Mouse (Mus musculus) layer of hippocampus, adult 2 months (tissue): ENCODE measurements around the gene Ccdc85b. TPM values are rescaled to one million over a fixed set of nuclear protein-coding genes. Genes with fewer than 3 reads are reported as not detected.
"Not testable (repeated sequence)": the region's sequence is repeated elsewhere in the genome, so short reads cannot be mapped to it uniquely, and the experiment has no call there.

ENCODE experiments used
- DNase-seq, 2 experiments: peaks; one replicate each; pipeline ENCODE4 v3.0.0; 2022; ENCODE audit warnings: low spot score in 2 of 2
- H3K27ac ChIP-seq: fragments of 200-600 bp; 2 replicates; pipeline ENCODE4 v1.8.1; 2022
- H3K4me3 ChIP-seq: fragments of 200-600 bp; 2 replicates; pipeline ENCODE4 v1.8.1; 2022; ENCODE audit warnings: mild to moderate bottlenecking
- CTCF ChIP-seq: fragments of 200-600 bp; conservative IDR thresholded peaks from 2 replicates; pipeline ENCODE4 v1.8.1; 2022; ENCODE audit warnings: antibody characterized with exemption, mild to moderate bottlenecking, moderate library complexity
- total RNA-seq, 2 experiments: library from RNA; stranded (reverse); gene quantifications; 2 replicates each; pipeline ENCODE4 v1.2.3; 2021

Ccdc85b gene
- total RNA-seq, 2 experiments from 2014 or later: 31.5 to 33.9 TPM

DNA sequence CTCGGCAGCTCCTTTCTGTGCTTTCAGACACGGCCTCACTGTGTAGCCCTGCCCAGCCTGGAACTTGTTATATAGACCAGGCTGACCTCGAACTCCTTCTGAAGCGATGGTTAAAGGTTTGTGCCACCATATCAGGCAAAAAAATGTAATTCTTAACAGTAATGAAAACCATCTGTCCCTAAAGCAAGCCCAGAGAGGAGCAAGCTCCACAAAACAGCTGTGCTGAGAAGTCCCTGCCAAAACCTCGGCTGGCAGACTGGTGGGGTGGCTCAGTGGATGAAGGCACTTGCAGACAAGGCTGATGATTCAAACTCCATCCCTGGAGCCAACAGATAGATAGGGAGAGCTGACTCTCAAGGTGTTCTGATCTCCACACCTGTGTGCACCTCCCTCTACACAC, 48.6 kb downstream of the Ccdc85b start:
- Histone ChIP-seq H3K27ac (peak overlapping the region; percentile 48; the same call in 1 of the 2 replicates), H3K4me3 (no peak overlapping the region)
- no peak for TF ChIP-seq CTCF
- DNase-seq: no peak

DNA sequence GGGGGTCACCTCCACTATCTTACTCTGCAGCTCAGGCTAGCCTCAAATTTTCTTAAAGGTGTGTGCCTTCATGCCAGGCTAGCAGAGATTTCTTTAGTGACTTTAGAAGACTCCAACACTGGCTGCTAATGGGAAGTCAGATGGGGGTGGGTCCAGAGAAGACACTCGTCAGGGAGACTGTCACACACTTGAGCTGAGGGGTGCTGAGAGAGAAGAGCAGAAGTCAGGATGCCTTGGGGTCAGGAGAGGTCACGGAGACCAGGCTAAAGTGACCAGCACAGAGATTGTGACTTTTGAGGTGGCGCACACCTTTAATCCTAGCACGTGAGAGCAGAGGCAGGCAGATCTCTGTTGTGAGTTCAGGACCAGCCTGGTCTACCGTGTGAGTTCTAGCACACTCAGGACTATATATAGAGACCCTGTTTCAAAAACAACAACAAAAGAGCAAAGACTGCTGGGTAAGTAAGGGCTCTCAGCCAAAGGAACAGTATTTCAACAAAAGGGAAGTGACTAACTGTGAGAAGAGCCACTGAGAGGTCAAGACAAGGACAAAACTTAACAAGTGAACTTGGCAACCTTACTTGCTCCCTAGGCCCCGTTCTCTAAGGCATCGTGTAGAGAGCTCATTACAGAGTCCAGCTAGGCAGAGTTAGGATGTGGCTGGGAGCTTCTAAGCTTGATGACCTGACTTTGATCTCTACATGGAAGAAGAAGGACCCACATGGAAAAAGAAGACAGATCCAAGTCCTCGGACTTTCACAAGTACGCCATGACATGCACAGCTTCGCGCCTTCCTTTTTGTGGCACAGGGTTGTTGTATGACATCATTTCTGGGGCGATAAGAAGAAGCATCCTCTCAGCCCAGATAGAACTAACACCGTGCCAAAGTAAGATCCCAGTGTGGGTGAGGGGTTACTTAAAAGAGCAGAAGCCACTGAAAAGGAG, 49.4 kb downstream of the Ccdc85b start:
- no peak overlapping the region for H3K4me3 ChIP-seq
- H3K27ac ChIP-seq: peak overlapping the region; percentile 48; the same call in 1 of the 2 replicates
- no peak for DNase-seq
- no peak for TF ChIP-seq CTCF

DNA sequence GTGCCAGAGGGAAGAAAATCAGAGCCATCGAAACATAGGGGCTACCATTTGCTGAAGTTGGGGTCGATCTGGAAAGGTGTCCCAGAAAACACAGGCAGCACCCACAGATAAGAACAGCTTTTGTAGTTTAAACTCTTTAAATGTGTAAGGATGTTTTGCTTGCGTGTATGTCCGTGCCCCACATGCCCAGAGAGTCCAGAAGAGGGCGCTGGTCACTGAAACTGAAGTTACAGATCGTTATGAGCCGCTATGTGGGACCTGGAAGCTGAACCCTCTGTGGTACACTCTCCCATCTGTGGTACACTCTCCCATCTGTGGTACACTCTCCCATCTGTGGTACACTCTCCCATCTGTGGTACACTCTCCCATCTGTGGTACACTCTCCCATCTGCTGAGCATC, 50.6 kb downstream of the Ccdc85b start:
- Histone ChIP-seq H3K27ac (peak overlapping the region; percentile 95), H3K4me3 (peak overlapping the region; percentile 54)
- TF ChIP-seq CTCF: peak; percentile 71
- no peak for DNase-seq

DNA sequence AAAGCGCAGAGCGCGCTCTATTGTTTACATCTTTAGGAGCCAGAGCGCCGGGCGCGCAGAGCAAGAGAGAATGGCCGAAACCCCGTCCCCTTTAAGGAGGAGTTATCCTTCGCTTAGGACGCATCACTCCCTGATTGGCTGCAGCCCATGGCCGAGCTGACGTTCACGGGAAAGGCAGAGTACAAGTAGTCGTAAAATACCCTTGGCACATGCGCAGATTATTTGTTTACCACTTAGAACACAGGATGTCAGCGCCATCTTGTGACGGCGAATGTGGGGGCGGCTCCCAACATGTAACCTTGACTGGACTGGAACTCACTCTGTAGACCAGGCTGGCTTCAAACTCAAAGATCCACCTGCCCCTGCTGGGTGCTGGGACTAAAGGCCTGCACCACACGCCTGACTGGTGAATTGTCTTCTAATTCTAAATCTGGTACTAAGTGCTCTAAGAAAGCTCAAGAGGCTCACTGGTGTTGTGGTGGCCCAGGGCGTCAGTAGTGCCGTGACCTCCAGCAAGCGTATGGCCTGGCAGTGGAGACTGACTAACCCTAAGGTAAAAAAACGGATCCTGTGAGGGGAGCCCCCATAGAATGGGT, 51.1 kb downstream of the Ccdc85b start:
- not testable (repeated sequence) for DNase-seq
- peak overlapping the region; percentile 95 for H3K27ac ChIP-seq
- peak overlapping the region; percentile 54 for H3K4me3 ChIP-seq

DNA sequence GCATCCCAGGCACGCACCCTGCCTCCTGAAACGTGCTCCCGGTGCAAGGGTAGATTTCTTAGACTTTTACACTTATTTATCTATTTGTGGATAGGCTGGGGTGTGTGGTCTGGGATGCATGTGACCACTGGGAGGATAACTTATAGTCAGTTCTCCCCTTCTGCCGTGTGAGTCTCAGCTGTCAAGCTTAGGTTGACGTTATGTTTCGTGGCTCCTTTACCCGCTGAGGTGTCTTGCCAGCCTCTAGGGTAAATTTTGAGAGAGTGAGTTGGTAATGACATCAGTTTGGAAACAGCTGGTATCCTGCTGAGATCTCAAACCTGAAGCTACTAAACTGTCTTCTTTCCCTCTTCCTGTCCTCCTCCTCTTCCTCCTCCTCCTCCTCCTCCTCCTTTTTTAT, 51.8 kb downstream of the Ccdc85b start:
- Histone ChIP-seq H3K4me3 (peak overlapping the region; percentile 33; the same call in 1 of the 2 replicates), H3K27ac (peak overlapping the region; percentile 55; the same call in 1 of the 2 replicates)
- DNase-seq: no peak
- TF ChIP-seq CTCF: no peak

Other genes with a start within 250 kb of the Ccdc85b start
- gene Pacs1, start 184.8 kb downstream of the Ccdc85b start, total RNA-seq: 10 to 100 TPM; 56.4 to 57.4 TPM
- gene Sf3b2, start 162.4 kb downstream of the Ccdc85b start, total RNA-seq: 100 to 1,000 TPM; 214 to 219 TPM
- gene Gal3st3, start 159.6 kb downstream of the Ccdc85b start, total RNA-seq: 100 to 1,000 TPM; 106 to 109 TPM
- not detected for gene Catsper1, start 122.2 kb downstream of the Ccdc85b start, total RNA-seq
- 1 to 10 TPM; 4.6 to 5.9 TPM for gene Cst6, start 108.3 kb downstream of the Ccdc85b start, total RNA-seq
- gene Eif1ad, start 91.2 kb downstream of the Ccdc85b start, total RNA-seq: 10 to 100 TPM; 21.4 to 22.5 TPM
- 10 to 100 TPM; 81.0 to 86.2 TPM for gene Banf1, start 90.7 kb downstream of the Ccdc85b start, total RNA-seq
- gene Sart1, start 69.2 kb downstream of the Ccdc85b start, total RNA-seq: 100 to 1,000 TPM; 113 to 125 TPM
- under 1 TPM; 0.20 to 0.37 TPM for gene Tsga10ip, start 55.4 kb downstream of the Ccdc85b start, total RNA-seq
- gene Drap1, start 32.9 kb downstream of the Ccdc85b start, total RNA-seq: 100 to 1,000 TPM; 316 to 335 TPM
- 10 to 100 TPM; 61.9 to 70.7 TPM for gene AI837181, start 32.8 kb downstream of the Ccdc85b start, total RNA-seq
- gene Fosl1, start 10.3 kb downstream of the Ccdc85b start, total RNA-seq: not detected
- 10 to 100 TPM; 87.2 to 89.6 TPM for gene Fibp, start 2.7 kb upstream of the Ccdc85b start, total RNA-seq
- under 1 TPM in 1 of 2 experiments, not detected in 1; 0.31 TPM for gene Ctsw, start 10.6 kb upstream of the Ccdc85b start, total RNA-seq
- gene Efemp2, start 16.1 kb upstream of the Ccdc85b start, total RNA-seq: 10 to 100 TPM; 13.2 to 14.1 TPM
- gene Mus81, start 30.5 kb upstream of the Ccdc85b start, total RNA-seq: 10 to 100 TPM; 40.9 to 42.9 TPM
- 1,000 to 10,000 TPM; 1,280 to 1,287 TPM for gene Cfl1, start 32.6 kb upstream of the Ccdc85b start, total RNA-seq
- 1 to 10 TPM; 6.2 to 9.1 TPM for gene 1700020D05Rik, start 45.9 kb upstream of the Ccdc85b start, total RNA-seq
- 10 to 100 TPM; 85.9 to 86.6 TPM for gene Snx32, start 52.6 kb upstream of the Ccdc85b start, total RNA-seq
- gene Ovol1, start 102.8 kb upstream of the Ccdc85b start, total RNA-seq: not detected
- 1 to 10 TPM; 6.8 to 7.4 TPM for gene Ap5b1, start 110.1 kb upstream of the Ccdc85b start, total RNA-seq
- gene Rnaseh2c, start 144.0 kb upstream of the Ccdc85b start, total RNA-seq: 10 to 100 TPM; 80.0 to 88.2 TPM
- 10 to 100 TPM; 82.8 to 93.0 TPM for gene Kat5, start 152.3 kb upstream of the Ccdc85b start, total RNA-seq
- 10 to 100 TPM; 20.6 to 21.0 TPM for gene Rela, start 179.6 kb upstream of the Ccdc85b start, total RNA-seq
- gene Sipa1, start 205.8 kb upstream of the Ccdc85b start, total RNA-seq: 10 to 100 TPM; 16.5 to 17.5 TPM
- gene Map3k11, start 230.8 kb upstream of the Ccdc85b start, total RNA-seq: 10 to 100 TPM; 20.2 to 20.4 TPM
- 10 to 100 TPM; 69.1 to 78.8 TPM for gene Pcnx3, start 231.0 kb upstream of the Ccdc85b start, total RNA-seq
- gene Kcnk7, start 246.5 kb upstream of the Ccdc85b start, total RNA-seq: under 1 TPM in 1 of 2 experiments, not detected in 1; 0.36 TPM